Mouse (Mus musculus) liver, embryonic 12.5 days (tissue): ENCODE measurements around the gene Gm20869. TPM values are rescaled to one million over a fixed set of nuclear protein-coding genes. Genes with fewer than 3 reads are reported as not detected.
"Not testable (repeated sequence)": the region's sequence is repeated elsewhere in the genome, so short reads cannot be mapped to it uniquely, and the experiment has no call there.

Experiments
- ATAC-seq: fragments of 200-750 bp; cut with Nextera tagmentation; 2 replicates; pipeline ENCODE4 v1.8.0; 2017; ENCODE audit warnings: moderate number of reproducible peaks, mild to moderate bottlenecking, moderate library complexity
- H3K27ac ChIP-seq: fragments of 300-500 bp; sonication (generic); 2 replicates; pipeline ENCODE4 v1.5.1; 2016; ENCODE audit warnings: mild to moderate bottlenecking
- H3K27me3 ChIP-seq: fragments of 300-500 bp; sonication (generic); replicated peaks from 2 replicates; pipeline ENCODE4 v1.6.1; 2016; ENCODE audit warnings: mild to moderate bottlenecking, moderate library complexity
- H3K36me3 ChIP-seq: fragments of 300-500 bp; sonication (generic); 2 replicates; pipeline ENCODE4 v1.6.1; 2016; ENCODE audit warnings: mild to moderate bottlenecking, moderate library complexity
- H3K4me1 ChIP-seq: fragments of 300-500 bp; sonication (generic); 2 replicates; pipeline ENCODE4 v1.6.1; 2016
- H3K4me2 ChIP-seq: fragments of 300-500 bp; sonication (generic); 2 replicates; pipeline ENCODE4 v1.6.1; 2016; ENCODE audit warnings: mild to moderate bottlenecking, moderate library complexity
- H3K4me3 ChIP-seq: fragments of 300-500 bp; sonication (generic); 2 replicates; pipeline ENCODE4 v1.5.1; 2016; ENCODE audit warnings: mild to moderate bottlenecking, moderate library complexity
- H3K9ac ChIP-seq: fragments of 300-500 bp; sonication (generic); 2 replicates; pipeline ENCODE4 v1.6.1; 2016; ENCODE audit warnings: mild to moderate bottlenecking, moderate library complexity
- H3K9me3 ChIP-seq: fragments of 300-500 bp; sonication (generic); replicated peaks from 2 replicates; pipeline ENCODE4 v1.6.1; 2016; ENCODE audit warnings: mild to moderate bottlenecking, moderate library complexity
- WGBS: fragments of 180-500 bp; shearing (Covaris S2); methylation state at CpG from one replicate; pipeline ENCODE4 v1.1.7; 2016; ENCODE audit not compliant: insufficient replicate concordance; 5-methylcytosine and 5-hydroxymethylcytosine counted together
- polyA plus RNA-seq: library from polyadenylated mRNA; unstranded; fragments of >200 nt; fragmentation: Nextera tagmentation; extraction: Ambion mirVana; gene quantifications from 2 replicates; pipeline ENCODE4 v1.2.1, GENCODE M21; 2016

Gm20869 gene
- not detected in 2 replicates for polyA plus RNA-seq

DNA sequence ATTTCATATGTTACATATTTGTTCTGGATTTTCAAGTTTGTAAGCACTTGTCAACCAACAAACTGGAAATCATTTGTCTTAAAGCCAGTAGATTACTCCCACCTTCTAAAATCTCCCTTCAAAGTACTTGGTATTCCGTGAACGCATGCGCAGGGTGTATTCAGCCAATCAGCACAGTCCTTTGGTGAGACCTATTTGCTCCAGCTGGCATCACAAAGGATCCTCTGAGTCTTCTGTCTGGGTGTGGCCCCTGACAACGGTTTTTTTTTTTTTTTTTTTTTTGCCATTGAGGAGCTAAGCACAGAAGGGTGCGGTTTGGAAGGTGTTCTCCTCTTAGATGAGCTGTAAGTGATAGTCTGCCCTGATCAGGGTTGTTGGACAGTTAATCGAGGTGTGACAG is at the start of gene Gm20869:
Gene Gm20869, plus strand, starts transcription at position 301 of the 400 bp plus-strand sequence.
- not testable (repeated sequence) for H3K9ac ChIP-seq, H3K4me1 ChIP-seq, ATAC-seq, H3K4me3 ChIP-seq, H3K9me3 ChIP-seq, H3K27me3 ChIP-seq, H3K36me3 ChIP-seq, H3K4me2 ChIP-seq, H3K27ac ChIP-seq
- WGBS: no CpG with 5 or more reads among the region's 6 CpGs

Other genes with a start within 250 kb of the Gm20869 start
- not detected in 2 replicates for gene Gm20870, start 222.6 kb downstream of the Gm20869 start, polyA plus RNA-seq